Mouse (Mus musculus): Measurements from ENCODE around the gene Crygn. TPM values are rescaled to one million over a fixed set of nuclear protein-coding genes. Genes with fewer than 3 reads are reported as not detected.

The Crygn gene
- polyA plus RNA-seq, 1 experiment from 2014 or later, result 1.8 TPM

Other genes with a start within 250 kb of the Crygn start
- gene Gbx1, start 230.8 kb downstream of the Crygn start, polyA plus RNA-seq (2015; fragmentation: Nextera tagmentation; extraction: Ambion mirVana), result not detected in 2 replicates
- gene Asb10, start 217.0 kb downstream of the Crygn start, polyA plus RNA-seq (2015; fragmentation: Nextera tagmentation; extraction: Ambion mirVana), result 1.6 and 2.2 TPM in 2 replicates
- gene 4931409K22Rik, start 201.2 kb downstream of the Crygn start, polyA plus RNA-seq (2015; fragmentation: Nextera tagmentation; extraction: Ambion mirVana), result 0.17 and 0.49 TPM in 2 replicates
- 120 and 128 TPM in 2 replicates for gene Abcf2, start 180.5 kb downstream of the Crygn start, polyA plus RNA-seq (2015; fragmentation: Nextera tagmentation; extraction: Ambion mirVana)
- gene Chpf2, start 171.3 kb downstream of the Crygn start, polyA plus RNA-seq (2015; fragmentation: Nextera tagmentation; extraction: Ambion mirVana), result 31.6 and 33.3 TPM in 2 replicates
- gene Smarcd3, start 133.6 kb downstream of the Crygn start, polyA plus RNA-seq (2015; fragmentation: Nextera tagmentation; extraction: Ambion mirVana), result 51.2 and 51.3 TPM in 2 replicates
- gene Nub1, start 72.5 kb downstream of the Crygn start, polyA plus RNA-seq (2015; fragmentation: Nextera tagmentation; extraction: Ambion mirVana), result 30.8 and 34.3 TPM in 2 replicates
- 38.3 and 39.6 TPM in 2 replicates for gene Wdr86, start 27.3 kb downstream of the Crygn start, polyA plus RNA-seq (2015; fragmentation: Nextera tagmentation; extraction: Ambion mirVana)
- 231 and 247 TPM in 2 replicates for gene Rheb, start 84.6 kb upstream of the Crygn start, polyA plus RNA-seq (2015; fragmentation: Nextera tagmentation; extraction: Ambion mirVana)

All from limb, embryonic 13.5 days (tissue).